Mouse (Mus musculus) cerebellum, adult 9-10 months (tissue): ENCODE results near the gene Wnt10b.

Experiments
- DNase-seq: peaks from one replicate; pipeline ENCODE4 v3.0.0; 2022

Wnt10b gene

GRCm38 (mm10) chr15:98727443-98728321, 50.3 kb downstream of the Wnt10b start, which contains the start of gene Fkbp11:
Gene Fkbp11, minus strand, starts transcription at chr15:98728198.
- peak; percentile 39 for DNase-seq

GRCm38 (mm10) chr15:98726746-98727145, 51.2 kb downstream of the Wnt10b start:
- DNase-seq: no peak

GRCm38 (mm10) chr15:98726079-98726478, 51.9 kb downstream of the Wnt10b start:
- no peak for DNase-seq

GRCm38 (mm10) chr15:98724441-98724840, 53.5 kb downstream of the Wnt10b start:
- DNase-seq: no peak

GRCm38 (mm10) chr15:98722854-98723253, 55.1 kb downstream of the Wnt10b start:
- no peak for DNase-seq

- DNase-seq: no peak
Measured at GRCm38 (mm10) chr15:98722191-98722590, 55.8 kb downstream of the Wnt10b start.
